Mouse (Mus musculus) urinary bladder, postnatal 14 days (tissue): ENCODE measurements around the gene Stxbp5l.
"Not testable (repeated sequence)": the region's sequence is repeated elsewhere in the genome, so short reads cannot be mapped to it uniquely, and the experiment has no call there.

Experiments used
- DNase-seq: peaks from one replicate; pipeline ENCODE4 v3.0.0; 2021; ENCODE audit warnings: low spot score

The Stxbp5l gene

DNA sequence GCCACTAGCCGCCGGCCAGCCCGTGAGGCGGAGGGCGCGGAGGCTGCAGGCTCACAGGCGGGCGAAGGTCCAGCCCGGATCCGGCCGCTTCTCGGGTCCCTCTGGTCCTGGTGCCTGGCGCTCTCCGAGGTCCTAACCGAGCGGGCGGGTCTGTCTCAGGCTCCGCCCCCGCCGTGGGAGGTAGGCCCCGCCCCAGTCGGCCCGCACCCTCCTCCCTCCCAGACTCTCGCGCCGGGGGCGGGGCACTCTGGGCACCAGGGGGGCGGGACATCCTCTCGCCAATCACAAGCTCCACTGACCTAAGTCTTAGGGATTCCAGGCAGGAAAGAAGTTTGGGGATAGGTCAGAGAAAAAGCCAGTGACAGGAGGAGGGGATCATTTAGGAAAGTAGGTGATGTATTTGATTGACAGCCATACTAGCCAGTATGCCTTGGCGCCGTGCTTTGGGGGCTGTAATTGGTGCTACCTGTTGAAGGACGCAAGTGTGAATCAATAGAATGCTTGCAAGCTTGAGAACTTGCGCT, at the start of gene Stxbp5l:
Gene Stxbp5l (minus strand): TSS at position 142 of the 524 bp plus-strand sequence.
- DNase-seq, result peak; percentile 85

DNA sequence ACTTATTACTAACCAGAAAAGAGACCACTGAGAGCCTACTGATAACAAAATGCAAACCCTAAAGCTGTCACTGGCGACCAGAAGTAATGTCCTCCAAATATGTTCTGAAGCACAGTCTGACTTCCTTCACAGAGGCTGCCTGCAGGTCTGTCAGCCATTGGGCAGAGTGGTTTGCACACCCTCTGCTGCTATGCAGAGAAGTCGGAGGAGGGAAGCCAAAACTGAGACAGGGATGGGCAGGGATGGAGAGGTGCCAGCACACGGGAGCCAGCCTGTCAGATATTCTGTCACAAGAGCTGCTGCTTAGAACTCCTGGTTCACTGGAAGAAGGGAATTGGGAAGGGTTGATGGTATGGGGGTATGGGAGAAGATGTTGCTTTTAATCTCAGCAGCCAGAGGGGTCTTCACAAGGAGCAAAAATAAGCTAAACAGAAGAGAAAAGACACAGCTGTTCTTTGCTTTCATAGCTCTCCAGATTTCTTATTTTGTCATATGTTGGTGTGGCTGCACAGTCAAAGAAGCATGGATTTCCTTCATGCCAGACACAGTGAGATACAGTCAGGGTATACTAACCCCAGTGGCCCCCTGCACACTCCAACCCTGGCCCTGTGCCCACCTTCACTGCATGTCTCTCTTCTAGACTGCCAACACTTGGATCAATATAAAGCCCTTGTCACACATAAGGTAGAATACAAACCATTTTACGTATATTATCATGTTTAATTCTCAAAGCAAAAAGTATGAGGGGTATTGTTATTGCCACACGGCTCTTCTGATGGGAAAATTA, 48.8 kb upstream of the Stxbp5l start:
- no peak for DNase-seq

DNA sequence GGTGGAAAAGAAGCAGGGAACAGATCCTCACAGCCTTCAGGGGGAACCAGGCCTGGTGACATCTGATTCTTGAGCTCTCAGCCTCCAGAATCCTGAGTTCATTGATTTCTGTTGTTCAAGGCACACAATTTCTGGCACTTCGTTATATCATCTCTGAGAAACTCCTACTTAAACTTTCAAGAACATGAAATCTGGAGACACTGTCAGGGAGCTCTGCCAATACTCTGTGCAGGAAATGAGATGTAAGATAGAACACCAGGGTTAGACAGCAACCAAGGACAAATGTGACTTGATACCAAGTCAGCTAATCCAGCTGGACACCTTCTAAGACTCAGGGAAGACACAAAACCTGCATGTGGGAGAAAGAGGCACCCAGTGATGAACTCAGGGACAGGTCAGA, 40.7 kb upstream of the Stxbp5l start:
- no peak for DNase-seq

DNA sequence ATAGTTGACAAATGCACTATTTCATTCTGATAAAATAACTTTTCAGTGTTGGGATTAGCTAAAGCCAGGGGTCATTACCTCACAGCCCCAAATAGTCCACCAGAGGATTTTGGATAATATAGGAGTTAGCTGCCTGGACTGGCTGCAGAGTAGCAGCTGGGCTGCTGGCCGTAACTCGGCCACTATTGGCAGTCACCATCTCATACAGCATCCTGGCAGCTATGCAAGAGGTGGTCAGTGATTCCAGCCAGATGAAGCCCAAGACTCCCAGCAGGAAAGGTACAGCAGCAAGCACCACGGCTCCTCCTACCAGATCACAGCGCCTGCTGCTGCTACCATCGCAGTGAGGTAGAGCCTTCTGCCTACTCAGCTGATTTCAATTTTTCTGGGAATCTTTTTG, 38.1 kb upstream of the Stxbp5l start:
- DNase-seq, result no peak

- no peak for DNase-seq
These were observed 37.1 kb upstream of the Stxbp5l start for GRCm38 (mm10) chr16:37421851-37422250.

GRCm38 (mm10) chr16:37420512-37420911, 35.8 kb upstream of the Stxbp5l start:
- no peak for DNase-seq

DNA sequence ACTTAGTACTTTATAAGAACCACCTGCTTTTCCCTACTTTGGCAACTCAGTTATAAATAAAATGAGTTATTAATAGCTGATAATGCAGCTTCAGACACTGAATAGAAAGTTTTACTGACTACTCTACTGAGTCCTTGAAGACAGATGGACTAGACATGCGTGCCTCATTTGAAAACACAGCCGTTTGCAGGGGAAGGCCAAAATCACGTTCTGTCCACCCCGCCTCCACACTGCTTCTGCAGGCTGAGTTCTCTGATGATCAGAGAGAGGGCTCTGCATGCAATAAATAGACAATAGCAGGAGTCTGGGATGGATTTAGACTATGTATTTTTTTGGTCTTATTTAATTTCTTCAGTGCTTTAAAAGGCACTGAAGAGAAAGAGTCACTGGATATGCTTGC, 20.8 kb upstream of the Stxbp5l start:
- DNase-seq, result no peak

DNA sequence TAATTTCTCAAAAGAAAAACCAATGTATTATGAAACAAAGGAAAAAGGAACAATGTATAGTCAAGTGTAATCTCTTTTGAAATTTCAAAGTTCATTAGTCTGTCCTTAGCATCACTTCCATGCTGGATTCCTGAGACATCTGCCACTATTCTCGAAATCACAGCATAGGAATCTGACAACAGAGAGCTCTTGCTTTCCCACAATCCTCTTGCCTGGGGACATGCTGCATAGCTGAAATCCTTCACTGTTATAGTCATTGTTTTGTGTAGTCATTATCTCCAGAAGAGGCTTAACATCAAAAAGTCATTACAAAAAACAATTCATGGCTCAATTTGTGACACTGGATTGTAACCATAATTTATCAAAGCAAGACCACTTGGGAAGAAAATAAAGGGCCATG, 20.2 kb upstream of the Stxbp5l start:
- no peak for DNase-seq

GRCm38 (mm10) chr16:37389964-37390363, 5.2 kb upstream of the Stxbp5l start:
- no peak for DNase-seq

- no peak for DNase-seq
These were observed 4.6 kb upstream of the Stxbp5l start for GRCm38 (mm10) chr16:37389201-37389905.

DNA sequence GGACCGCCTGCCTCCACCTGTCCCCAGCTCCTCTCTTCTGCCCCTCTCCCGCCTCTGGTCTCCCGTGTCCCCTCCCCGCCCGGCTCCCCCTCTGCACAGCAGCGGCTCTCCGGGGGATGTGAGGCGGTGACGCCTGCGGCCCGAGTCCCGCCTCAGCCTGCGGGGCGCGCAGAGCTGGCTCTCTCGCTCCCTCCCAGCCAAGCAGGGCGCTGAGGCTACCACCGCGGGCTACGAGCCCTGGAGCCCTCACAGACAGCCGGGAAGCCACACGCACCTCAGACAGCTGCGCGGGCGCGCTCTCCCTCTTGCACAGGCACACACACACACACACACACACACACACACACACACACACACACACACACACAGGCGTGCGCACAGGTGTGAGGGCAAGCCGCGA, 393 bp downstream of the Stxbp5l start:
- DNase-seq, result peak; percentile 2

- DNase-seq, result no peak
These were observed 1.3 kb downstream of the Stxbp5l start for GRCm38 (mm10) chr16:37383426-37383825.

- no peak for DNase-seq
These were observed 12.0 kb downstream of the Stxbp5l start for GRCm38 (mm10) chr16:37372716-37373115.

DNA sequence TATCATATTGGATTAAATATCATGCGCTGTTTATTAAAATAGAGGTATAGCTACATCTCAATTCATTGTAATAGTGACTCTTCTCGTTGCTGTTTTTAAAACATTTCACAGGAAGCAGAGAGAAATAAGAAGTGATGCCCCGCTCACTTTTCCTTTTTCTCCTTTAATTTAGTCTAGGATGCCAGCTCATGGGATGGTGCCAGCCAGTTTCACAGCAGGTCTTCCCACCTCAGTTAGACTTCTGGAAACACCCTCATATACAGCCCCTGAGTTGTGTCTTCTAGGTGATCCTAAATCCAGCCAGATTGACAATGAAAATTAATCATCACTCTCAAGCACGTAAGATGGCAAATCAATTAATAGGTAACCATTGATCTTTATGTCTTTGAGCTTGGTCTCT, 17.3 kb downstream of the Stxbp5l start:
- no peak for DNase-seq

DNA sequence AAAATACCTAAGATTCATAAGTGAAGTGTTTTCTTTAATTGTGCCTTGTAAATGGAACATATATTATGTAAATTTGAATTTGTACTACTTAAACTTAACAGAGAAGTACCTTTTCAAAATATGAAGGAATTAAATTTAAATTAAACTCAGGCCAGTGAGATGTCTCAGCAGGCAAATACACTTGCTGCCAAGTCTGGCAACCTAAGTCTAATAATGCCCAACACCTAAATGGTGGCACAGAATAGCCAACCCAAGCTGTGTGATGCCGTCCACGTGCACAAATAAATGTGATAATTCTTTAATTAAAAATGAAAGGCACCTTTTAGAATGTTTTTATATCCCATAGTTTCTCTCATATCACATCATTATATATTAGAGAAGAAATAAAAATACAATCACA, 20.8 kb downstream of the Stxbp5l start:
- DNase-seq, result no peak

- no peak for DNase-seq
These were observed 29.1 kb downstream of the Stxbp5l start for GRCm38 (mm10) chr16:37355621-37356020.

DNA sequence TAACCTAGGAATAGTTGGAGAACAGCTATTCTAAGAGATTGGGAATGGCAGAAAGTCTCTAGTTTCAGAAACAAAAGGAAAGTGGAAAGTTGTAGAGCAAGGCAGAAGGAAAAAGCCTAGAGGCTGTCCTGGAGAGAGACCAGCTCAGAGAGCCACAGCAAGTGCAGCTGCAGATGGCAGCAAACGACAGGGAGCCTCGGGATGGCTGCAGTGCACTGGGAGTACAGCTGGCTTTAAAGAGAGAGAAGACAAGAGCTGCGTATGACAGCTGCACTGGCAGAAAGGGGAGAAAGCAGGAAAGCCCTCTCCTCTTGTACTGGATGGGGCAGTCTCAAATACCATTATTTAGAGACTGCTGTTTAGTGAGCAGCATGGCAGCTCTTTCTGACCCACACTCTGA, 37.7 kb downstream of the Stxbp5l start:
- no peak for DNase-seq

DNA sequence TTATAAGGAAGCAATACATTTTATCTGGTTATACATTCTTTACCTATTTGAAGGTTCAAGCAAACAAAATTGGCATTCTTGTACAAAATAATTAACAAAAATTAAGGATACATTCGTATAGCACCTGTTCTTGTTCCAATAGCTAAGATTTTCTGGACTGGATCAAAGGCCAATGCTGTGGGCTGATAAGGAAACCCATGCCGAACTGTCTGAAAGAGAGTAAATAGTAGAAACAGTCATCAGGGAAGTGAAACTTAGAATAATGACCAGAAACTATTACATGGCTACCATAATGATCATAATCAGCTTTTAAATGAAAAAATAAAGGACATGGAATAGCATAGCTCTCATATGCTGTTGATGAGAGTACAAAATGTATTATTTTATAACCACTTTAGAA, 39.8 kb downstream of the Stxbp5l start:
- DNase-seq, result no peak

DNA sequence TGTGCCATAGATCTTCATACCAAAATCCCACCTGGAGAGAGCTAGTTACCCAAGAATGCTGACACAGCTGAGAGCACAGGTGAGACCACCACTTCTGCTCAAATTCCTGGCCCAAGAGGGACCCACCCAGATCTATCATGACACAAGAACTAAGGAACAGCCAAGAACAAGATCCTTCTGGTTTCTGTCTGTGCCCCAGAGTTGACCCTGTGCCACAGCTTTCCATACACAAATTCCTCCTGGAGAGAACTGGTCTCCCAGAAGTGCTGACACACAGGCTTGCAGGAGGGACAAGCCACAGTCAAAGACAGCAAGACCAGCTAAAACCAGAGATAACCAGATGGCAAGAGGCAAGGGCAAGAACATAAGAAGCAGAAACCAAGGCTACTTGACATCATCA, 43.3 kb downstream of the Stxbp5l start:
- not testable (repeated sequence) for DNase-seq

DNA sequence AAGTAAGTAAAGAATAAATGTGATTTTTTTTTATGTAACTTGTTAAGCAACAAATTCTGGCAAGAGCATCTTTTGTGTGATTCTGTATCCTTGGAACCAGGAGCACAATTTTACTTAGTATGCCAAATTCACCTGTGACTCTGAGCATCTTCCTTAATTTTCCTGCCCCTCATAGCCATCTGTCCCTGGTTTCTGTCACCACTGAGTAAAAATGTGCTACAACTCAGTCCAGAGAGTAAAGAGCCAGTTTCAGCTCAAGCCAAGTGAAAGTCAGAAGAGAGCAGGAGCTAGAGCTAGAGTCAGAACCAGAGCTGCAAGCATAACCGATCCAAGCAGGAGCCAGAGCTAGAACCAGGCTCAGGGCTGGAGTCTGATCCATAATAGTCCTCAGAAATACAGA, 46.6 kb downstream of the Stxbp5l start:
- no peak for DNase-seq

- peak; percentile 8 for DNase-seq
These were observed 47.2 kb downstream of the Stxbp5l start for GRCm38 (mm10) chr16:37337529-37337928.

DNA sequence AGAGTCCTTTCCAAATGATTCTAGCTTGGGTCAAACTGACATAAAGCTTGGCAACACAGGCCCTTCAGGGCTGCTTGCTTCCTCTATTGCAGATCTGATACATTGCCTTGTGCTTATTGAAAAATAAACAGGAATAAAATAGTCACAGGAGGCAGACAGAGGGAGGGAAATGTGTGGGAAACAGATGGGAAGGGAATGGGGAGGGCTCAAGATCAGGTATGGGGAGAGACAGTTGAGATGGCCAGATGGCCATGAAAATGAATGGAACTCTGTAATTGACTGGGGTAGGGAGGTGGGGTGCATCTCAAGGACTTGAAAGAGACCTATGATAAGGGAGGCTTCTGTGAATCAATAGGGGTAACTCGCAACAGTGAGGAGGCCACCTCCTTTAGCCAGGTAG, 80.3 kb downstream of the Stxbp5l start:
- no peak for DNase-seq

GRCm38 (mm10) chr16:37292593-37292992, 92.2 kb downstream of the Stxbp5l start:
- DNase-seq, result no peak
